Comparison of ENCODE assay signal across 8 mouse cellular contexts in the genomic region with DNA sequence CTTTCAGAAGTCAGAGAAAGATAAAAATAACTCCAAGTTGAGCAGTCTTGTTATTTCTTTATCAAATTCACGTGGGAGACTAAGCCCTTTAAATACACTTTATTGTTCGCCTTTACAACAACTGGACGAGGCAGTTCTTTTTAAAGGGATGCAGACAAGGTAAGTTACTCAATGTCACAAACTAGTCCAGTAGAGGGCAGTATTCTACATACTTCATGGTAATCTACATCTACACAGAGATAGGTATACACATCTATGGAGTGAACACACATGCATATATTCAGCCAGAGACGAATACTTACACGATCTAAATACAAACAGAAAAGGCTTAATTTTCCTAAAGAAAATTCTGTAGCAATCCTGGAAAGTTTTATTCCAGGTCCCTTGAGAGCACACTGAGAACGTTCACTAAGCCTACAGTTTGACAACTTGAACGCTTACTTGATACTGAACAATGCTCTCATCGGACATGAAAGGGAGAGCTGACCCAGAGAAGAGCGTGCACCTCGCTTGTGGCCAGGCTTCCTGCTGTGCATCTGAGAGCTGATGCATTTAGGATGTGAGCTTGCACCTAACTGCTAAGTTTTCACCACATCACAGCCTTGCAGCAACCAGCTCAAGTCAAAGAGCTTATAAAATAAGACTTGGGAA. TPM values are rescaled to one million over a fixed set of nuclear protein-coding genes. Genes with fewer than 3 reads are reported as not detected.
A peak's percentile ranks its signal among the peaks of the same experiment; 100 is the strongest.
DNase-seq lines count a peak whose midpoint lies in the region; ATAC-seq and TF ChIP-seq lines count a peak whose summit lies in the region.

No protein-coding gene starts in this region.

- peak; percentile 83 for DNase-seq in cerebellum, adult 9-10 months
- no peak for DNase-seq in cerebellum, adult 11 months
- no peak for DNase-seq in lung, adult 2 months
- no peak for DNase-seq in lung, postnatal 4 days
- DNase-seq in mesoderm, embryonic 11.5 days (ENCODE audit: low read depth, low spot score) = peak; percentile 64
- peak; percentile 10 to 13 for DNase-seq in thymus, postnatal 36 days
- DNase-seq in urinary bladder, adult 2 months (ENCODE audit: low spot score) = no peak

- no peaks in the 10 kb centered on the region for H3K36me3 ChIP-seq in forebrain, embryonic 16.5 days (ENCODE audit: control insufficient read depth, insufficient read depth)

- peak; percentile 25; the same call in 1 of the 2 replicates for TF ChIP-seq CTCF in lung, adult 2 months (IDR thresholded peaks at IDR 0.05; ENCODE audit: insufficient read depth, low read length)

- 30% methylated on average over 10 of the region's 10 CpGs for WGBS in lung, adult 2 months
- 33% methylated on average over 10 of the region's 10 CpGs for WGBS in forebrain, embryonic 16.5 days

- peak; percentile 93 for ATAC-seq in forebrain, embryonic 16.5 days

- no peaks in the 10 kb centered on the region for H3K27me3 ChIP-seq in forebrain, embryonic 16.5 days (replicated peaks; ENCODE audit: control insufficient read depth, insufficient read depth, low read length)

- H3K9ac ChIP-seq in forebrain, embryonic 16.5 days (replicated peaks; ENCODE audit: low read depth, low read length) = no peak overlapping the region

- no peak overlapping the region for H3K27ac ChIP-seq in forebrain, embryonic 16.5 days (ENCODE audit: low read length)

- H3K4me2 ChIP-seq in forebrain, embryonic 16.5 days (ENCODE audit: low read length) = no peak overlapping the region

- no peaks in the 10 kb centered on the region for H3K9me3 ChIP-seq in forebrain, embryonic 16.5 days (ENCODE audit: control insufficient read depth, low read length)

- TF ChIP-seq POLR2A in lung, adult 2 months (IDR thresholded peaks at IDR 0.05; ENCODE audit: borderline replicate concordance, extremely low read depth, low read depth, low read length) = no peak

- H3K4me1 ChIP-seq in lung, adult 2 months (ENCODE audit: control insufficient read depth, insufficient read depth, low read length) = no peaks in the 10 kb centered on the region; the same call in 1 of the 2 replicates
- H3K4me1 ChIP-seq in forebrain, embryonic 16.5 days (replicated peaks; ENCODE audit: control insufficient read depth, insufficient read depth, low read length) = no peaks in the 10 kb centered on the region

- H3K4me3 ChIP-seq in lung, adult 2 months (replicated peaks; ENCODE audit: extremely low read depth, low read depth, low read length) = no peak overlapping the region
- H3K4me3 ChIP-seq in forebrain, embryonic 16.5 days (replicated peaks; ENCODE audit: low read length) = no peak overlapping the region

RNA-seq across cellular contexts. Expression of a gene that starts 24.3 kb away (rescaled TPM):
- polyA plus RNA-seq in lung, adult 2 months (2012; rRNA removed) = 27.6 and 46.6 TPM in 2 replicates
- polyA plus RNA-seq in forebrain, embryonic 16.5 days (2015; fragmentation: Nextera tagmentation; extraction: Ambion mirVana) = 1.7 and 3.3 TPM in 2 replicates
- 5.7 and 6.2 TPM in 2 replicates for polyA plus RNA-seq in urinary bladder, adult 2 months (2012; rRNA removed)

Comparison
In these comparisons a context has a peak if more than half of its experiments do, and no peak if none do; other contexts are left out.
1. DNase-seq: peak in cerebellum, adult 9-10 months (single experiment), mesoderm, embryonic 11.5 days (single experiment) and thymus, postnatal 36 days (2 of 2); none in cerebellum, adult 11 months (single experiment), lung, adult 2 months (single experiment), lung, postnatal 4 days (0 of 2) and urinary bladder, adult 2 months (single experiment).